Mouse (Mus musculus) heart, embryonic 15.5 days (tissue): ENCODE measurements around the gene Zfyve9. TPM values are rescaled to one million over a fixed set of nuclear protein-coding genes. Genes with fewer than 3 reads are reported as not detected.
A peak's percentile ranks its signal among the peaks of the same experiment; 100 is the strongest.

ENCODE experiments used
- ATAC-seq: fragments of 200-750 bp; cut with Nextera tagmentation; replicated peaks from 2 replicates; pipeline ENCODE4 v1.8.0; 2017; ENCODE audit warnings: low read depth, moderate TSS enrichment; ENCODE audit not compliant: insufficient number of reproducible peaks, insufficient read depth, low FRiP score
- H3K27ac ChIP-seq: fragments of 300-500 bp; sonication (generic); 2 replicates; pipeline ENCODE4 v1.5.1; 2015; ENCODE audit warnings: mild to moderate bottlenecking, inconsistent platforms
- H3K27me3 ChIP-seq: fragments of 300-500 bp; sonication (generic); 2 replicates; pipeline ENCODE4 v1.6.1; 2015; ENCODE audit warnings: inconsistent platforms
- H3K36me3 ChIP-seq: fragments of 300-500 bp; sonication (generic); 2 replicates; pipeline ENCODE4 v1.6.1; 2015; ENCODE audit warnings: mild to moderate bottlenecking, inconsistent platforms
- H3K4me1 ChIP-seq: fragments of 300-500 bp; sonication (generic); replicated peaks from 2 replicates; pipeline ENCODE4 v1.6.1; 2015; ENCODE audit warnings: inconsistent platforms
- H3K4me2 ChIP-seq: fragments of 300-500 bp; sonication (generic); 2 replicates; pipeline ENCODE4 v1.6.1; 2015; ENCODE audit warnings: inconsistent platforms, mild to moderate bottlenecking, moderate library complexity
- H3K4me3 ChIP-seq: fragments of 300-500 bp; sonication (generic); 2 replicates; pipeline ENCODE4 v1.5.1; 2015; ENCODE audit warnings: mild to moderate bottlenecking, inconsistent platforms
- H3K9ac ChIP-seq: fragments of 300-500 bp; sonication (generic); 2 replicates; pipeline ENCODE4 v1.6.1; 2015; ENCODE audit warnings: mild to moderate bottlenecking, inconsistent platforms
- H3K9me3 ChIP-seq: fragments of 300-500 bp; sonication (generic); replicated peaks from 2 replicates; pipeline ENCODE4 v1.6.1; 2016; ENCODE audit warnings: inconsistent platforms
- WGBS: fragments of 180-500 bp; shearing (Covaris S2); methylation state at CpG from one replicate; pipeline ENCODE4 v1.1.7; 2015; ENCODE audit warnings: mixed read lengths; 5-methylcytosine and 5-hydroxymethylcytosine counted together
- polyA plus RNA-seq: library from polyadenylated mRNA; unstranded; fragments of >200 nt; fragmentation: Nextera tagmentation; extraction: Ambion mirVana; gene quantifications from 2 replicates; pipeline ENCODE4 v1.2.1, GENCODE M21; 2015

The Zfyve9 gene
- polyA plus RNA-seq, 1 experiment from 2014 or later: 3.0 TPM

DNA sequence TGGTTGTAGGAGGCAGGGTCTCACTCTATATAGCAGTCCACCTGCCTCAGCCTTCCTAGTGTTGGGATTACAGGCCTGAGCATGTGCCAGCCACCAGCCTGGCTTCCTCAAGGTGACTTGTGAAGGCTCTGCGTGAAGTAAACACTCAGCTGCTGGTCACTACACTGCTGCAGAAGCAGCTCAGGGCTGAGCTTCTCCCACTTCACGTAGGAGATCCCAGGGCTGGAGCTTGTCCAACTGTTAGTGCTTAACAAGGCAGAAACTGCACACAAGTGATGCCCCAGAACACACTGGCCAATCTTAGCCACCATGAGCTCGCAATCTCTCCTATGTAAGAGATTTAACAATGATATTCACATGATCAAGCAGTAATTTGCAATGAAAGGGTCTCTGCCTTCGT is 145.9 kb downstream of the Zfyve9 start:
- no peak for ATAC-seq

DNA sequence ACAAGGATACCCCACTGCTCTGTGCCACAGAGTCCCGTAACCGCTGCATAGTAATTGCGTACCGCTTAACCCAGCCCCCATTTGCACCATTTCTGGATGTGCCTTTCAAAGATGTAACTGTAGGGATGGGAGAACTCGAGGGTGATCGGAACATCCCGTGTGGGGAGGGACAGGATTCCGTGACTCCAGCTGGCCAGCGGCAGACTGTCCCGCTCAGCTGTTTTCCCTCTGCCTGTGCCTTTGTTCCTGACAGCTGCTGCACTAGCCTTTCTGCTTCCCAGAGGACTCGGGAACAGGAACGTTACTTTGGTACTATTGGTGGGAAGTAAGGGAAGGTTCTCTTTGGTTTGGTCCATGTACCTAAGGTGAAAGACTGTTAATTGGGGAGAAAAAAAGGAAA is 146.9 kb downstream of the Zfyve9 start:
- no peak overlapping the region for H3K9ac ChIP-seq
- peaks cover 70% of the 10 kb centered on the region for H3K36me3 ChIP-seq
- no peak for ATAC-seq
- 83% methylated on average over 12 of the region's 12 CpGs for WGBS
- no peaks in the 10 kb centered on the region for H3K4me1 ChIP-seq
- H3K27ac ChIP-seq: no peak overlapping the region
- H3K4me3 ChIP-seq: no peak overlapping the region
- no peaks in the 10 kb centered on the region for H3K9me3 ChIP-seq
- H3K4me2 ChIP-seq: no peak overlapping the region
- H3K27me3 ChIP-seq: no peaks in the 10 kb centered on the region

More for the DNA sequence above, 145.9 kb downstream of the Zfyve9 start:
- Histone ChIP-seq H3K27ac (no peak overlapping the region), H3K4me3 (no peak overlapping the region), H3K4me2 (no peak overlapping the region), H3K9me3 (no peaks in the 10 kb centered on the region), H3K36me3 (peaks cover 62% of the 10 kb centered on the region), H3K9ac (no peak overlapping the region), H3K4me1 (no peaks in the 10 kb centered on the region), H3K27me3 (no peaks in the 10 kb centered on the region)
- 81% methylated on average over 4 of the region's 4 CpGs for WGBS

DNA sequence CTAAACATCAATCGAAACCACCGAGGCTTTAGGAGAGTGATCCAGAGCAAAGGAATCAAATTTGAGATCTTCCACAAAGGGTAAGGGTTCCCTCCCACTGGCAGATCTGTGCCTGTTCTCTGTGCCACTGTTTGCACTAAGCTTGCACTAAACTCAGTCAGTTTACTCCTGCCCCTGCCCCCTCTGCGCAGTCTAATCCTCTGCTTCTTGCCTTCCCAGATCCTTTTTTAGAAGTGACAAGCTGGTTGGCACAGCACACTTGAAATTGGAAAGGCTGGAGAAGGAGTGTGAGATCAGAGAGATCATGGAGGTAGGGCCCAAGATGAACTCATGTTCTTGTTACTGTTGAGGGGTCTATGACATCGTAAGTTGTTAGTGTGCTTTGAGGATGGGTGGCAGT is 149.0 kb downstream of the Zfyve9 start:
- Histone ChIP-seq H3K9me3 (no peaks in the 10 kb centered on the region), H3K27ac (no peak overlapping the region), H3K36me3 (peaks cover 78% of the 10 kb centered on the region), H3K4me3 (no peak overlapping the region), H3K9ac (no peak overlapping the region), H3K4me2 (no peak overlapping the region), H3K27me3 (no peaks in the 10 kb centered on the region), H3K4me1 (no peaks in the 10 kb centered on the region)
- 92% methylated on average over 4 of the region's 4 CpGs for WGBS
- no peak for ATAC-seq

DNA sequence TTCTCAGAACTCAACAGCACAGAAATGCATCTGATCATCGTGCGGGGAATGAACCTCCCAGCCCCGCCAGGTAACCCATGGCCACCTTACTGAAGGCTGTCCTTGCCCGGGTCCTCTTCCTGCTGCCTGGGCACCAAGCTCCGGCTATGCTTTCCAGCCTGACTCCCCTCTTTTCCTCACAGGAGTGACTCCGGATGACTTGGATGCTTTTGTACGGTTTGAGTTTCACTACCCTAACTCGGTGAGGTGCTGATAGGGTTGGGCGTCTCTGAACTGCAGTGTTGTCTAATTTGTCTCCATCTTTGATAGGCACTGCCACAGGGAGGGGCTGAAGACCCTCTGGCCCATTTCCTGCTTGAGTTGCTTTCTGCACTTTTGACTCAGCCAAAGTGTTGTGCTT is 150.5 kb downstream of the Zfyve9 start:
- H3K27me3 ChIP-seq: no peaks in the 10 kb centered on the region
- H3K4me1 ChIP-seq: no peaks in the 10 kb centered on the region
- H3K9ac ChIP-seq: no peak overlapping the region
- peaks cover 80% of the 10 kb centered on the region for H3K36me3 ChIP-seq
- no peak for ATAC-seq
- H3K9me3 ChIP-seq: no peaks in the 10 kb centered on the region
- no peak overlapping the region for H3K27ac ChIP-seq
- H3K4me3 ChIP-seq: no peak overlapping the region
- 90% methylated on average over 9 of the region's 9 CpGs for WGBS
- no peak overlapping the region for H3K4me2 ChIP-seq

DNA sequence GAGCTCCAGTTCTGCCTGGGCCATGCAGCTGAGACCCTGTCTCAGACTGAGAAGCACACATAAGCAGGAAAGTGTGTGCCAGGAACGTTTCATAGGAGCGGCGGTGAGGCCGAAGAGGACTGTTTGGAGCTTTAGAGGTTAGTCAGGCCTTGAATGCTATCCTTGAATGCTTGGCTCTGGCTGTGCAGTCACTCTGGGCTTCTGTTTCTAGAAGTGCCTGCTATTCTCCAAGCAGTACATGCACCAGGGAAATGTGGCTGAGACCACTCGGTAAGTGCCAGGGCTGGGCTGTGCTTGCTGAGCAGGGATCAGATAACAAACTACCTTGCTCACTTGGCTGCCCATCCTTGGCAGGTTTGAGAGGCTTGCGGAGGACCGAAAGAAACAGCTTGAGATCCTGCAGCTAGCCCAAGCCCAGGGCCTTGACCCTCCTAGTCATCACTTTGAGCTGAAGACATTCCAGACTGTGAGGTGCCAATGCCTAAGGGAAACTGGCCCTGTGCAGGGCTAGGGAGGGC is 151.2 kb downstream of the Zfyve9 start:
- no peak for ATAC-seq
- Histone ChIP-seq H3K4me1 (no peaks in the 10 kb centered on the region), H3K4me2 (no peak overlapping the region), H3K4me3 (no peak overlapping the region), H3K36me3 (peaks cover 80% of the 10 kb centered on the region), H3K27me3 (no peaks in the 10 kb centered on the region), H3K9ac (no peak overlapping the region), H3K9me3 (no peaks in the 10 kb centered on the region), H3K27ac (no peak overlapping the region)
- WGBS: 88% methylated on average over 7 of the region's 7 CpGs

DNA sequence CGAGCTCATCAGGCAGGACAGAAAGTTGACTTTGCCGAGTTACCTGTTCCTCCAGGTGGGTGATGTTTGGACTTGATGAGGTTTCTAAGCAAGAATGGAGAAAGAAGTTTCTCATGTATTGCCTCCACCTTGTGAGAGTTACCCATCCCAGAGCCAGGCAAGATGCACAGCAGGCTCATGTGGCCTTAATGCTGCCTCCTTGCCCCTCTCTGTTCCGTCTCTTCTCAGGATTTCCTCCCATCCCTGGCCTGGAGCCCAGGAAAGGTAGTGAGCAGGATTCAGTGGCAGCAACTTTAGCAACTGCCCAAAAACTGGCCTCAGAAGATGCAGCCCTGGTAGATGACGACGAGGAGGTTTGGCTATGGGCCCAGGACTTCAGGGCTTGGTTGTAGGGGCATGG is 153.5 kb downstream of the Zfyve9 start:
- H3K4me1 ChIP-seq: no peaks in the 10 kb centered on the region
- H3K9me3 ChIP-seq: no peaks in the 10 kb centered on the region
- H3K9ac ChIP-seq: no peak overlapping the region
- no peak for ATAC-seq
- no peak overlapping the region for H3K27ac ChIP-seq
- no peaks in the 10 kb centered on the region for H3K27me3 ChIP-seq
- H3K4me3 ChIP-seq: no peak overlapping the region
- H3K36me3 ChIP-seq: peaks cover 67% of the 10 kb centered on the region
- no peak overlapping the region for H3K4me2 ChIP-seq
- WGBS: 80% methylated on average over 5 of the region's 5 CpGs

DNA sequence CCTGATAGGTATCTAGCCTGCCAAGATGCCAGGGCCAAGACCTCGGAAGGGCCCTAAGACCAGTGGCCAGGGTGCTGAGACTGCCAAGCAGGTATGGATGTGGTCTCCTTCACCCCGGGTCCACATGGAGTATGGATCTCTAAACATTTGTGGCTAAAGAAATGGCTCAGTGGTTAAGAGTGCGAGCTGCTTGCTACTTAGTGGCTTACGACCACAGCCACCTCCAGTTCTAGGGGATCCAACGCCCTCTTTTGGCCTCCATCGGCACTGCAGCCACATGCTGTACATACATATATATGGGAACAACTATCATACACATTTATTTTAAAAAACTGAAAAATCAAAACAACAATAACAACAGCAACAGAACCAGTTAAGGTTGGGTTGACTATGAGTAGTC is 159.1 kb downstream of the Zfyve9 start:
- 90% methylated on average over 6 of the region's 6 CpGs for WGBS
- H3K27me3 ChIP-seq: no peaks in the 10 kb centered on the region
- no peak for ATAC-seq

DNA sequence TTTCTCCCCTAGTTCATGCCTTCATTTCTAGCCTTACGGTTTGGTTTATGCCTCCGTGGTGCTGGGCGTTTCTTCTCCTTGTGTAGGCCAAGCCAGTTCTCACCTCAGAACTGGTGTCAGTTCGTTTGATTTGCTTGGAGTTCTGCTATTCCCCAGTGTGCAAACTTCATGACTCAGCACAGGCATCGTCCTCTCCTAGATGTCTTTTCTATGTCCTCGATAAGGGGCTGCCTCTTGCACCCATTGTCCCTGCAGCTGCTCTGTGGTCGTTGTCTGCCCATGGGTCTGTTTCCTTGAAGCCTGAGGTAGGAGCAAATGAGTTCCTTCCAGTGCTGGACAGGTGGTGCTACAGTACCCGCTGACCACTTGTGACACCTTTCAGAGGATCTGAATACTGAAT is 160.1 kb downstream of the Zfyve9 start:
- WGBS: 16% methylated on average over 8 of the region's 8 CpGs
- peaks cover 13% of the 10 kb centered on the region for H3K4me1 ChIP-seq

More for the DNA sequence above, 159.1 kb downstream of the Zfyve9 start:
- Histone ChIP-seq H3K9ac (no peak overlapping the region), H3K4me1 (peaks cover 13% of the 10 kb centered on the region), H3K9me3 (no peaks in the 10 kb centered on the region), H3K4me3 (no peak overlapping the region), H3K4me2 (no peak overlapping the region), H3K36me3 (peaks cover 23% of the 10 kb centered on the region), H3K27ac (no peak overlapping the region)

DNA sequence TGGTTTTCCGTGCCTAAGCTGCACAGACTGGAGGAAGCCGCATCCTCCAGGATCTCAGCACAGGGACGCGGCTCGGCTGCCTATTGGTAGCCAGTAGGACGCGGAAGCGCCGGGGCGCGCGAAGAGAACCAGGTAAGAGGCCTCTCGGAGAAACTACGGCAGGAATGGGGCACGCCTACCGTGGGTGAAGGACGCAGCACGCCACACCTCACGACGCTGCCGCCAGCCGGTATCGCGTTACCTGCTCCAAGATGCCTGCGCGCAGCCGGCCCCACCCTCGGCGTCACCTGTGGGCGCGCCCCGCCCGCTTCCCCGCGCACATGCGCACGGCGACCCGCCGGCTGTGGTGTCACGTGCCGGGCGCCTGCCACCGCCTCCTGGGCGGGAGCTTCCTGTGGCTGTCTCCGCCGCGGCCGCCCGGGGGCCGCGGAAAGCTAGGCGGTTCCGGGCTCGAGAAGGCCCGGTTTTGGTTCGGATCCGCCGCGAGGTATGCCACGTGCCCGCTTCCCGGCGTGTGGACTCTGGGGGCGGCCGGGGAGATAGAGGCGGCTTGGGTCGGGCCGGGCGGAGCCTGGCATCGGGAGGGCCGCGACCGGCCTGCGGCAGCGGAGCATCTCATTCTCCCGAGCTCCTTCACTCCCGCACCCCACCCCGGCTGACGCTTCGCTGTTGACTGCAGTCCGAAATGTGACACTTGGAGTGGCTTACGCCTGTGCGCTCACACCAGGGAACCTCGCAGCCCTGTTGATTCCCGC is 160.8 kb downstream of the Zfyve9 start, which contains the start of gene Cc2d1b:
Gene Cc2d1b, plus strand, starts transcription at position 354 of the 755 bp plus-strand sequence.
- no peaks in the 10 kb centered on the region for H3K9me3 ChIP-seq
- under 1% methylated on average over 86 of the region's 86 CpGs for WGBS
- peaks cover 13% of the 10 kb centered on the region for H3K4me1 ChIP-seq
- peaks cover 9% of the 10 kb centered on the region for H3K36me3 ChIP-seq
- peak; percentile 93 for ATAC-seq
- H3K4me3 ChIP-seq: peak within 1 kb of the TSS; percentile 87
- peak within 1 kb of the TSS; percentile 68 for H3K4me2 ChIP-seq
- H3K27me3 ChIP-seq: no peaks in the 10 kb centered on the region
- H3K27ac ChIP-seq: peak within 1 kb of the TSS; percentile 84
- H3K9ac ChIP-seq: peak within 1 kb of the TSS; percentile 95

More for the DNA sequence above, 160.1 kb downstream of the Zfyve9 start:
- Histone ChIP-seq H3K27ac (peak overlapping the region; percentile 84), H3K4me2 (peak overlapping the region; percentile 68), H3K9me3 (no peaks in the 10 kb centered on the region), H3K9ac (peak overlapping the region; percentile 95), H3K4me3 (peak overlapping the region; percentile 87), H3K27me3 (no peaks in the 10 kb centered on the region), H3K36me3 (peaks cover 16% of the 10 kb centered on the region)
- ATAC-seq: no peak

DNA sequence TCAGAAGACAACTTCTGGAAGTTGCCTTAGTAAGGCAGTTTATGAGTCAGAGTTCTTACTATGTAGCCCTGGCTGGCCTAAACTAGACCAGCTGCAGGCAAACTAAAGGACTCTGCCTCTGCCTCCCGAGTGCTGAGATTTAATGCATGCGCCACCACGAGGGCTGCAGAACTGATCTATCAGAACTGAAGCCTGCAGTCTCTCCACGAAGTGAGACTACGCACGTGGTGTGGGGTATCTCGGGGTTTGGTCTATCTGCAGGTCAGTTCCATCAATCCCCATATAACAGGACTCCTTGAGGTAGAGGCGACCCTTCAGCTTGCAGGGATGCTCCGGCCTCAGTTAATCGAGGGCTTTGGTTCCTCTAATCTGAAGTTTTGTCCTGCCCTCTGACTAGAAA is 161.4 kb downstream of the Zfyve9 start:
- peaks cover 4% of the 10 kb centered on the region; the same call in 1 of the 2 replicates for H3K36me3 ChIP-seq
- no peaks in the 10 kb centered on the region for H3K27me3 ChIP-seq
- peak overlapping the region; percentile 95 for H3K9ac ChIP-seq
- peak overlapping the region; percentile 84 for H3K27ac ChIP-seq
- H3K4me1 ChIP-seq: peaks cover 13% of the 10 kb centered on the region
- peak overlapping the region; percentile 87 for H3K4me3 ChIP-seq
- peak; percentile 28; the same call in 1 of the 2 replicates for ATAC-seq
- H3K9me3 ChIP-seq: no peaks in the 10 kb centered on the region
- H3K4me2 ChIP-seq: peak overlapping the region; percentile 68
- WGBS: 2% methylated on average over 10 of the region's 10 CpGs

DNA sequence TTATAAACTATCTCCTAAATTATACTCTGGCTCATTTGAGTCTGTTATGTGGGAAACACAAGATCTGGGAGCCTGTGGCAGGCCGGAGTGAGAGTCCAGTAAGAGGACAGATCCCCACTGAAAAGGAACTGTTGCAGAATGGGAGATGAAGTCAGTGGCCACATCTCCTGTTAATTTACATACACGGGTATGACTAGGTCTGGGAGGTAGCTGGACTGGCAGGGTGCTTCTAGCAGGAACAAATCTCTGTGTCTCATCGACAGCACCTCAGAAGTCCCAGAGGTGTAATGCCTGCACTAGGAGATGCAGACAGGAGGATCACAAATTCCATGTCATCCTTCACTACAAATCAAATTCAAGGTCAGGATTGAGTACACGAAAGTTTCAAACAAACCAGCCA is 162.0 kb downstream of the Zfyve9 start:
- WGBS: 72% methylated on average over 4 of the region's 4 CpGs
- Histone ChIP-seq H3K4me1 (peaks cover 13% of the 10 kb centered on the region), H3K36me3 (no peaks in the 10 kb centered on the region), H3K9ac (no peak overlapping the region), H3K9me3 (no peaks in the 10 kb centered on the region), H3K27me3 (no peaks in the 10 kb centered on the region), H3K4me2 (peak overlapping the region; percentile 68), H3K4me3 (peak overlapping the region; percentile 87), H3K27ac (no peak overlapping the region)
- ATAC-seq: no peak

DNA sequence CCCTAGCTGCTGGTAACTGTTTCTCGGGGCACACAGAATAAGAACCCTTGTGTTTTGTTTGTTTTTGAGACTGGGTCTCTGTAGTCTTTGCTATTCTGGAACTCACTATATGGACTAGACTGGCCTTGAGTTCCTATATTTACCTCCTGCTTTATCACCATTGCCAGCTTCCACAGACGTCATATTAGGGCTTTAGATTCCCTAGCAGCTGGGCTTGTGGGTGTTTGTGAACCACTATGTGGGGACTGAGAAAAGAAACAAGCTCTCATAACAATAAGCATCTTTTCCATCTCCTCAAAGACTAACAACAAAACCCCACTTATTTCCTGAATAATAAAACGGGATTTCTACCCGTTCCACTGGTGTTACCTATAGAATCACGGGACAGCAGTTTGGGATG is 169.7 kb downstream of the Zfyve9 start:
- no peak for ATAC-seq
- Histone ChIP-seq H3K27ac (no peak overlapping the region), H3K36me3 (0 out of 2 replicates have a peak, but pooled peaks cover 3% of the 10 kb centered on the region), H3K9me3 (no peaks in the 10 kb centered on the region), H3K27me3 (no peaks in the 10 kb centered on the region), H3K4me2 (no peak overlapping the region), H3K4me1 (no peaks in the 10 kb centered on the region), H3K4me3 (no peak overlapping the region), H3K9ac (no peak overlapping the region)
- WGBS: 86% methylated on average over 5 of the region's 5 CpGs
